Mouse (Mus musculus) skeletal muscle tissue, adult 2 months (tissue): ENCODE measurements around the gene Ntm.

ENCODE experiments used
- DNase-seq: peaks from one replicate; pipeline ENCODE4 v3.0.0-alpha.2; 2012; ENCODE audit warnings: low read depth, low spot score

Ntm gene

GRCm38 (mm10) chr9:29410284-29410683 lies 552.7 kb downstream of the Ntm start:
- DNase-seq: no peak

GRCm38 (mm10) chr9:29409216-29409907 lies 553.6 kb downstream of the Ntm start:
- no peak for DNase-seq

- no peak for DNase-seq
Measured at GRCm38 (mm10) chr9:29407954-29408353, 555.0 kb downstream of the Ntm start.

GRCm38 (mm10) chr9:29406973-29407372 lies 556.0 kb downstream of the Ntm start:
- no peak for DNase-seq

- no peak for DNase-seq
Measured at GRCm38 (mm10) chr9:29406046-29406445, 556.9 kb downstream of the Ntm start.

- no peak for DNase-seq
Measured at GRCm38 (mm10) chr9:29400151-29400550, 562.8 kb downstream of the Ntm start.

- no peak for DNase-seq
Measured at GRCm38 (mm10) chr9:29396101-29396500, 566.8 kb downstream of the Ntm start.

GRCm38 (mm10) chr9:29393136-29393535 lies 569.8 kb downstream of the Ntm start:
- DNase-seq: no peak

- no peak for DNase-seq
Measured at GRCm38 (mm10) chr9:29390796-29391517, 572.0 kb downstream of the Ntm start.

- DNase-seq: no peak
Measured at GRCm38 (mm10) chr9:29389224-29389623, 573.7 kb downstream of the Ntm start.

GRCm38 (mm10) chr9:29387136-29387535 lies 575.8 kb downstream of the Ntm start:
- no peak for DNase-seq

GRCm38 (mm10) chr9:29377172-29378002 lies 585.6 kb downstream of the Ntm start:
- no peak for DNase-seq

GRCm38 (mm10) chr9:29371341-29371740 lies 591.6 kb downstream of the Ntm start:
- no peak for DNase-seq

- no peak for DNase-seq
Measured at GRCm38 (mm10) chr9:29369621-29370020, 593.3 kb downstream of the Ntm start.

- DNase-seq: no peak
Measured at GRCm38 (mm10) chr9:29368291-29368690, 594.6 kb downstream of the Ntm start.

GRCm38 (mm10) chr9:29357796-29358195 lies 605.1 kb downstream of the Ntm start:
- no peak for DNase-seq

GRCm38 (mm10) chr9:29342303-29342702 lies 620.6 kb downstream of the Ntm start:
- DNase-seq: no peak

GRCm38 (mm10) chr9:29341292-29341691 lies 621.6 kb downstream of the Ntm start:
- no peak for DNase-seq

GRCm38 (mm10) chr9:29335671-29336070 lies 627.3 kb downstream of the Ntm start:
- DNase-seq: no peak

- DNase-seq: no peak
Measured at GRCm38 (mm10) chr9:29332296-29333090, 630.4 kb downstream of the Ntm start.

- DNase-seq: no peak
Measured at GRCm38 (mm10) chr9:29330486-29330885, 632.5 kb downstream of the Ntm start.

- no peak for DNase-seq
Measured at GRCm38 (mm10) chr9:29326283-29326682, 636.7 kb downstream of the Ntm start.
